Mouse (Mus musculus) CH12.LX (cell line): ENCODE results near the gene Pabpn1l. TPM values are rescaled to one million over a fixed set of nuclear protein-coding genes. Genes with fewer than 3 reads are reported as not detected.

Experiments used
- DNase-seq: peaks from one replicate; pipeline ENCODE4 v3.0.0-alpha.2; 2013; ENCODE audit errors: extremely low read depth
- H3K27ac ChIP-seq: 2 replicates; pipeline ENCODE4 v1.5.1; 2012; ENCODE audit warnings: low read depth, mild to moderate bottlenecking, control low read depth, moderate library complexity; ENCODE audit not compliant: insufficient read depth
- H3K27me3 ChIP-seq: replicated peaks from 2 replicates; pipeline ENCODE3; 2012; ENCODE audit warnings: inconsistent platforms
- H3K36me3 ChIP-seq, 2 experiments: replicated peaks in 1 of 2; 2 replicates each; pipeline versions ENCODE3 to v1.6.1; 2012; ENCODE audit warnings: inconsistent platforms in 1 of 2, low read length in 1 of 2, mild to moderate bottlenecking in 1 of 2, mixed read lengths in 1 of 2, moderate library complexity in 1 of 2; ENCODE audit not compliant: control insufficient read depth in 1 of 2, insufficient read depth in 1 of 2
- H3K4me1 ChIP-seq, 2 experiments: 2 replicates each; pipeline ENCODE4 v1.6.1; 2012; ENCODE audit warnings: inconsistent platforms in 1 of 2, moderate library complexity in 1 of 2; ENCODE audit not compliant: insufficient read depth in 2 of 2, control insufficient read depth in 1 of 2
- H3K4me2 ChIP-seq: 2 replicates; pipeline ENCODE4 v1.6.1; 2012; ENCODE audit warnings: low read depth, mild to moderate bottlenecking, control low read depth; ENCODE audit not compliant: poor library complexity, insufficient read depth, severe bottlenecking
- H3K4me3 ChIP-seq, 3 experiments: fragments of 150-350 bp in 1 of 3; sonication (generic) in 1 of 3; replicated peaks in 1 of 3; 2 replicates each; pipeline versions ENCODE3 to v1.5.1; 2011 to 2012; ENCODE audit warnings: low read depth in 2 of 3, low read length in 2 of 3, mild to moderate bottlenecking in 2 of 3, moderate library complexity in 2 of 3, control low read depth in 1 of 3, improper control_type of control experiment in 1 of 3, inconsistent platforms in 1 of 3, mixed read lengths in 1 of 3; ENCODE audit not compliant: poor library complexity in 1 of 3
- H3K79me2 ChIP-seq: replicated peaks from 2 replicates; pipeline ENCODE4 v1.6.1; 2012; ENCODE audit warnings: mild to moderate bottlenecking, moderate library complexity; ENCODE audit not compliant: control insufficient read depth, poor library complexity, insufficient read depth, severe bottlenecking; ENCODE audit errors: extremely low read depth
- H3K9ac ChIP-seq: 2 replicates; pipeline ENCODE4 v1.6.1; 2012; ENCODE audit warnings: low read depth, mild to moderate bottlenecking, control low read depth, moderate library complexity; ENCODE audit not compliant: insufficient read depth
- H3K9me3 ChIP-seq: replicated peaks from 2 replicates; pipeline ENCODE3; 2012; ENCODE audit warnings: low read length, inconsistent platforms, mixed read lengths
- CHD2 ChIP-seq: IDR thresholded peaks from 2 replicates; pipeline ENCODE4 v1.6.1; 2011; ENCODE audit warnings: low read length, improper control_type of control experiment
- E2F4 ChIP-seq: IDR thresholded peaks from 2 replicates; pipeline ENCODE4 v1.6.1; 2011; ENCODE audit warnings: low read depth, low read length, improper control_type of control experiment; ENCODE audit not compliant: insufficient replicate concordance
- ELF1 ChIP-seq: IDR thresholded peaks from 2 replicates; pipeline ENCODE4 v1.6.1; 2014; ENCODE audit warnings: low read depth, mild to moderate bottlenecking, inconsistent platforms, low read length, improper control_type of control experiment
- ETS1 ChIP-seq: conservative IDR thresholded peaks from 2 replicates; pipeline ENCODE4 v1.6.1; 2012; ENCODE audit warnings: low read depth, mild to moderate bottlenecking, inconsistent platforms, low read length, improper control_type of control experiment, moderate library complexity
- GABPA ChIP-seq: IDR thresholded peaks from 2 replicates; pipeline ENCODE4 v1.6.1; 2012; ENCODE audit warnings: low read depth, low read length, improper control_type of control experiment, inconsistent platforms; ENCODE audit not compliant: insufficient replicate concordance
- HCFC1 ChIP-seq: IDR thresholded peaks from 2 replicates; pipeline ENCODE4 v1.6.1; 2012; ENCODE audit warnings: low read depth, mild to moderate bottlenecking, inconsistent platforms, low read length, improper control_type of control experiment
- IRF4 ChIP-seq: IDR thresholded peaks from 2 replicates; pipeline ENCODE4 v1.6.1; 2014; ENCODE audit warnings: low read depth, mild to moderate bottlenecking, inconsistent platforms, low read length, improper control_type of control experiment
- KAT2A ChIP-seq: IDR thresholded peaks from 2 replicates; pipeline ENCODE4 v1.6.1; 2012; ENCODE audit warnings: low read length, improper control_type of control experiment, inconsistent platforms; ENCODE audit not compliant: insufficient replicate concordance
- MAX ChIP-seq: IDR thresholded peaks from 2 replicates; pipeline ENCODE4 v1.6.1; 2011; ENCODE audit warnings: low read length, improper control_type of control experiment
- MEF2A ChIP-seq: IDR thresholded peaks from 2 replicates; pipeline ENCODE4 v1.6.1; 2014; ENCODE audit warnings: low read depth, mild to moderate bottlenecking, inconsistent platforms, low read length, improper control_type of control experiment, borderline replicate concordance
- MXI1 ChIP-seq: IDR thresholded peaks from 2 replicates; pipeline ENCODE4 v1.6.1; 2011; ENCODE audit warnings: mild to moderate bottlenecking, low read depth, low read length, improper control_type of control experiment
- NRF1 ChIP-seq: IDR thresholded peaks from 2 replicates; pipeline ENCODE4 v1.6.1; 2014; ENCODE audit warnings: low read depth, mild to moderate bottlenecking, inconsistent platforms, low read length, improper control_type of control experiment, moderate library complexity
- POLR2A ChIP-seq: IDR thresholded peaks from 2 replicates; pipeline ENCODE4 v1.6.1; 2011; ENCODE audit warnings: low read depth, mild to moderate bottlenecking, improper control_type of control experiment, low read length
- RAD21 ChIP-seq: IDR thresholded peaks from 2 replicates; pipeline ENCODE4 v1.6.1; 2011; ENCODE audit warnings: low read depth, mild to moderate bottlenecking, low read length, improper control_type of control experiment, moderate library complexity
- UBTF ChIP-seq: IDR thresholded peaks from 2 replicates; pipeline ENCODE4 v1.6.1; 2012; ENCODE audit warnings: low read depth, mild to moderate bottlenecking, inconsistent platforms, low read length, improper control_type of control experiment, moderate library complexity
- USF1 ChIP-seq: IDR thresholded peaks from 2 replicates; pipeline ENCODE4 v1.6.1; 2014; ENCODE audit warnings: low read depth, mild to moderate bottlenecking, inconsistent platforms, low read length, improper control_type of control experiment
- USF2 ChIP-seq: conservative IDR thresholded peaks from 2 replicates; pipeline ENCODE4 v1.6.1; 2011; ENCODE audit warnings: low read depth, low read length, improper control_type of control experiment
- ZKSCAN1 ChIP-seq: IDR thresholded peaks from 2 replicates; pipeline ENCODE4 v1.6.1; 2012; ENCODE audit warnings: low read depth, inconsistent platforms, low read length, improper control_type of control experiment, borderline replicate concordance
- ZMIZ1 ChIP-seq: IDR thresholded peaks from 2 replicates; pipeline ENCODE4 v1.6.1; 2012; ENCODE audit warnings: low read depth, mild to moderate bottlenecking, inconsistent platforms, low read length, improper control_type of control experiment
- dilution Hi-C: fragments of 300-500 bp; cut with MboI; formaldehyde crosslinking; loops from 2 replicates; pipeline ENCODE4 v1.14.3; 2020; ENCODE audit warnings: low sequenced_read_pairs; ENCODE audit not compliant: extremely low pct_unique_long_range_greater_than_20kb, extremely low pct_ligation_motif_present
- in situ Hi-C: fragments of 300-500 bp; cut with MboI; formaldehyde crosslinking; loops from 3 replicates; pipeline ENCODE4 v1.14.3; 2019; ENCODE audit warnings: low sequenced_read_pairs, low pct_ligation_motif_present, low pct_unique_long_range_greater_than_20kb, mixed read lengths
- polyA plus RNA-seq: library from polyadenylated mRNA; unstranded; fragments of >175 nt; gene quantifications from 2 replicates; pipeline ENCODE4 v1.2.1, GENCODE M21; 2012; ENCODE audit warnings: low read depth; ENCODE audit not compliant: insufficient read length
- total RNA-seq, 2 experiments: library from RNA; depleted of rRNA; stranded (reverse); fragments of 300-350 nt in 1 of 2; fragments of >200 nt in 1 of 2; gene quantifications; 2 replicates each; pipeline ENCODE4 v1.2.3; 2012 to 2014

Pabpn1l gene
- total and polyA plus RNA-seq, 3 experiments = not detected

GRCm38 (mm10) chr8:122667854-122668253, 45.3 kb upstream of the Pabpn1l start:
- H3K4me3 ChIP-seq = no peak overlapping the region
- no peak for TF ChIP-seq HCFC1
- TF ChIP-seq ZMIZ1 = no peak
- no peak for TF ChIP-seq E2F4
- TF ChIP-seq USF2 = no peak
- TF ChIP-seq GABPA = no peak
- H3K4me2 ChIP-seq = no peak overlapping the region
- dilution Hi-C loops = no loop called here
- DNase-seq = no peak
- in situ Hi-C loops = no loop called here
- no peaks in the 10 kb centered on the region for H3K9me3 ChIP-seq
- peaks cover 15 to 45% of the 10 kb centered on the region in 2 experiments for H3K4me1 ChIP-seq
- H3K27ac ChIP-seq = no peak overlapping the region
- H3K79me2 ChIP-seq = no peaks in the 10 kb centered on the region; the same call in 1 of the 2 replicates
- peaks cover 23 to 96% of the 10 kb centered on the region in 2 experiments for H3K36me3 ChIP-seq
- H3K27me3 ChIP-seq = no peaks in the 10 kb centered on the region
- no peak overlapping the region for H3K9ac ChIP-seq

- H3K4me1 ChIP-seq = peaks cover 15 to 45% of the 10 kb centered on the region in 2 experiments
- H3K27me3 ChIP-seq = no peaks in the 10 kb centered on the region
- TF ChIP-seq ELF1 (no peak), ETS1 (no peak), RAD21 (no peak), USF2 (no peak), POLR2A (no peak), IRF4 (no peak), E2F4 (no peak), ZMIZ1 (no peak), MEF2A (no peak), KAT2A (no peak), ZKSCAN1 (no peak), UBTF (no peak), NRF1 (no peak), USF1 (no peak), MAX (no peak), CHD2 (no peak), MXI1 (no peak)
- peak; percentile 20 for DNase-seq
- H3K79me2 ChIP-seq = no peaks in the 10 kb centered on the region
- no peak overlapping the region for H3K4me3 ChIP-seq
- peaks cover 21 to 96% of the 10 kb centered on the region in 2 experiments for H3K36me3 ChIP-seq
- no peaks in the 10 kb centered on the region for H3K9me3 ChIP-seq
- in situ Hi-C loops = no loop called here
- H3K27ac ChIP-seq = no peak overlapping the region
- H3K9ac ChIP-seq = no peak overlapping the region
- dilution Hi-C loops = no loop called here
- no peak overlapping the region for H3K4me2 ChIP-seq
Observed at GRCm38 (mm10) chr8:122666827-122667226, 44.3 kb upstream of the Pabpn1l start.
